Mouse (Mus musculus) MEL (cell line): ENCODE results near the gene Tmem132d.

ENCODE experiments used
- CTCF ChIP-seq, 3 experiments: IDR thresholded peaks in 2 of 3; conservative IDR thresholded peaks in 1 of 3; 2 replicates each; pipeline ENCODE4 v1.5.1; 2011 to 2012; ENCODE audit warnings: low read length in 3 of 3, low read depth in 2 of 3, mild to moderate bottlenecking in 2 of 3, improper control_type of control experiment in 1 of 3, inconsistent platforms in 1 of 3, mixed read lengths in 1 of 3, moderate library complexity in 1 of 3; ENCODE audit not compliant: control insufficient read depth in 1 of 3, insufficient read depth in 1 of 3, poor library complexity in 1 of 3, severe bottlenecking in 1 of 3
- NELFE ChIP-seq: IDR thresholded peaks from 2 replicates; pipeline ENCODE4 v1.6.1; 2011; ENCODE audit warnings: low read depth, low read length, improper control_type of control experiment
- POLR2AphosphoS2 ChIP-seq: IDR thresholded peaks from 2 replicates; pipeline ENCODE4 v1.6.1; 2011; ENCODE audit warnings: low read length, improper control_type of control experiment
- SMC3 ChIP-seq: IDR thresholded peaks from 2 replicates; pipeline ENCODE4 v1.6.1; 2011; ENCODE audit warnings: low read depth, low read length, improper control_type of control experiment

DNA sequence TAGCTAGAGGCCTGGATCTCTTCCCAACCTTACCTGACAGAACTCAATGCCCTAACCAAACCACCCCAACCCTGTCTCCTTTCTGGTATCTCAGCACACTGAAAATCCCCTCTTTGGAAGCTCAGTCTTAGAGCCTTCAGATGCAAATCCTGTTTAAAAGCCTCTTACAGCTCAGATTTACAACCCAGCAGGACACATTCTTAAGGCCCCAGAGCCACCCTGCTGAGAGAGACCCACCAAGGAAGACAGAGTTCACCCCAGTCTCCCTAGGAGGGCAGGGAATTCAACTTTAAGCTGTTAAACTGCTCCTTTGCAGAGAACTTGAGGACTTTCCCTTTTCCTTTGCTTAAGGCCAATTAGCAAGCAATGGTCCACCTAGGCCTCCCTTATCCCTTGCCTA is 199.8 kb downstream of the Tmem132d start:
- no peak for TF ChIP-seq SMC3
- TF ChIP-seq POLR2AphosphoS2, result no peak
- TF ChIP-seq CTCF (IDR thresholded peaks at IDR 0.05 in 2 of 3, conservative IDR thresholded peaks at IDR 0.05 in 1 of 3; ENCODE audit: control insufficient read depth in 1 of 3, insufficient read depth in 1 of 3, low read depth in 2 of 3, low read length in 3 of 3, poor library complexity in 1 of 3, severe bottlenecking in 1 of 3), result no peak
- TF ChIP-seq NELFE, result no peak
